Mouse (Mus musculus) liver, adult 2 months (tissue): ENCODE results near the gene Noct. TPM values are rescaled to one million over a fixed set of nuclear protein-coding genes. Genes with fewer than 3 reads are reported as not detected.
A peak's percentile ranks its signal among the peaks of the same experiment; 100 is the strongest.
"Not testable (repeated sequence)": the region's sequence is repeated elsewhere in the genome, so short reads cannot be mapped to it uniquely, and the experiment has no call there.

ENCODE experiments used
- DNase-seq: peaks from one replicate; pipeline ENCODE4 v3.0.0-alpha.2; 2011; ENCODE audit warnings: low read depth, low spot score; ENCODE audit errors: extremely low read depth
- H3K27ac ChIP-seq: fragments of 200-500 bp; replicated peaks from 2 replicates; pipeline ENCODE4 v1.5.1; 2012; ENCODE audit warnings: low read depth, mild to moderate bottlenecking, control low read depth, inconsistent platforms, low read length; ENCODE audit not compliant: insufficient read depth
- H3K27me3 ChIP-seq: fragments of 200-500 bp; 2 replicates; pipeline ENCODE4 v1.6.1; 2012; ENCODE audit warnings: mild to moderate bottlenecking, moderate library complexity, low read length, inconsistent platforms; ENCODE audit not compliant: control insufficient read depth, insufficient read depth
- H3K36me3 ChIP-seq: fragments of 200-500 bp; 2 replicates; pipeline ENCODE4 v1.6.1; 2012; ENCODE audit warnings: low read length, inconsistent platforms; ENCODE audit not compliant: control insufficient read depth, insufficient read depth
- H3K4me1 ChIP-seq: fragments of 200-500 bp; 2 replicates; pipeline ENCODE4 v1.6.1; 2011; ENCODE audit warnings: low read length; ENCODE audit not compliant: control insufficient read depth, insufficient read depth
- H3K4me3 ChIP-seq: fragments of 200-500 bp; 2 replicates; pipeline ENCODE4 v1.5.1; 2011; ENCODE audit warnings: low read depth, mild to moderate bottlenecking, control low read depth, low read length, moderate library complexity; ENCODE audit not compliant: insufficient read depth
- H3K79me2 ChIP-seq: fragments of 200-500 bp; 2 replicates; pipeline ENCODE4 v1.6.1; 2012; ENCODE audit warnings: inconsistent platforms, mild to moderate bottlenecking, low read length, moderate library complexity; ENCODE audit not compliant: control insufficient read depth, insufficient read depth
- H3K9ac ChIP-seq: fragments of 200-500 bp; 2 replicates; pipeline ENCODE4 v1.6.1; 2012; ENCODE audit warnings: low read depth, mild to moderate bottlenecking, control low read depth, inconsistent platforms, low read length
- CTCF ChIP-seq: fragments of 200-500 bp; IDR thresholded peaks from 2 replicates; pipeline ENCODE4 v1.5.1; 2011; ENCODE audit warnings: low read depth, low read length, control low read depth
- POLR2A ChIP-seq: fragments of 200-500 bp; IDR thresholded peaks from 2 replicates; pipeline ENCODE4 v1.6.1; 2011; ENCODE audit warnings: low read length, control low read depth; ENCODE audit not compliant: insufficient read depth; ENCODE audit errors: extremely low read depth
- WGBS: fragments of 180-500 bp; shearing (Covaris S2); methylation state at CpG from one replicate; pipeline ENCODE4 v1.1.7; 2018; 5-methylcytosine and 5-hydroxymethylcytosine counted together
- polyA plus RNA-seq: library from polyadenylated mRNA; depleted of rRNA; stranded (reverse); fragments of >200 nt; gene quantifications from 2 replicates; pipeline ENCODE4 v1.2.3, GENCODE M21; 2012; rRNA removed
- total RNA-seq: library from RNA; depleted of rRNA; stranded (reverse); fragments of >200 nt; gene quantifications from 2 replicates; pipeline ENCODE4 v1.2.3, GENCODE M21; 2014; rRNA removed

Gene Noct
- 12.0 and 12.1 TPM in 2 replicates for total RNA-seq
- polyA plus RNA-seq = 9.8 and 12.5 TPM in 2 replicates

DNA sequence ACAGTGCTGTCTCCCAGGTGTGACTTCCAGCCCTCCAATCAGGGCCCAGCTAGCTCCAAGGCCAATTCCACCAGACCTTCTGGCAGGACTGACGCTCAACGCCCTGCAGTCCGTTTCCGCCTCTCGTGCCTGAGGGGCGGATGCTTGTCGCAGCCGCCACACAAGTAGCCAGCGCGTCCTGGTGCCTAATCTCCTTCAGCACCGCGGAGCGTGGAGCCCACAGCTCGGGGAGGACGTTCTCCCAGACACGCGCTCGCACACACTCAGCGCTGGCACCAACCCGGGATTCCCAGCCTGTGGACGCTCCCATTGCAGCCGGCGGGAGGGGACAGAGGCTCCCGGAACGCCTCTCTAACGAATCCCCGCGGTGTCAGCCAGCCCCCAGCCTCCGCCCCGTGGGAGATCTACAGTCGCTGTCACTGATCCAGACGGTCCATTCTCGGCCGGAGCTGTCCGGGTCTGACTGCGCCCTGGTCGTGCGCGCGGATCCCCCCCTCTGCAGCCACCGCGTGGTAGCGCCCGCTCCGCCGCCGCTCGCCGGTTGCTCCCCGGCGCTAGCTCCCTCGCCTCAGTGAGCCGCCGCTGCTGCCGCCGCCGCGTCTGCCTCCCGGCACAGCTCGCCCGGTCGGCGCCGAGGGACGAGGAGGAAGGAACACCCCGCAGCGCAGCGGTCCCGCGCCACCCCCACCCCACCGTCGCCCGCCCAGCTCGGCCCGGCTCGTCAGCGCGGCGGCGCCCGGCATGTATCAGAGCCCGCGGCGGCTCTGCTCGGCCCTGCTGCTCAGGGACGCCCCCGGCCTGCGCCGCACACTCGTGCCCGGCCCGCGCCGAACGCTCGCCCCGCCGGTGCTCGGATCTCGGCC is at the start of gene Noct:
Noct (plus strand) TSS at position 85 of the 863 bp plus-strand sequence.
- Histone ChIP-seq H3K79me2 (peaks cover 18% of the 10 kb centered on the region; the same call in 1 of the 2 replicates), H3K36me3 (no peaks in the 10 kb centered on the region), H3K9ac (peak within 1 kb of the TSS; percentile 100), H3K4me3 (peak within 1 kb of the TSS; percentile 59), H3K4me1 (peaks cover 14% of the 10 kb centered on the region; the same call in 1 of the 2 replicates), H3K27ac (peak within 1 kb of the TSS; percentile 94), H3K27me3 (no peaks in the 10 kb centered on the region)
- WGBS = under 1% methylated on average over 100 of the region's 100 CpGs
- peak; percentile 89 for DNase-seq
- peak; percentile 89 for TF ChIP-seq POLR2A
- TF ChIP-seq CTCF = no peak

DNA sequence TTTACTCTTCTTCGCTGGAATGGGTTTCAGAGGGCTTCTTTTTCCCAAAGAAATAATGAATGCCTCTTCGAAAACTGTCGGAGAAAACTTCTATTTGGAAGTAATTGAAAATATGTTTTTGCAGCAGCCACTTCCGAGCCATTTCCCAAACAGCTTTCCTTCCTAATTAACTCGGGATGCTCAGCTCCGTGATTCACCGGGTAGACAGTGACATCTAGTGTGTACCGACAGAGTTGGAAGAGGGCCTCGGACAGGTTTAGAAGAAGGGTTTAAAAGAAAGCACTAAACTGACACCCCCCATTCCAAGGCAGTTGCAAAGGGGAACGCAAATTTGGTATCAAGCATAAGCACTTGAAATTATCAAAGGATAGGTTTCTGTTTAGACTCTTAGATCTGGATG is 46.1 kb upstream of the Noct start:
- DNase-seq = no peak
- no peak overlapping the region for H3K27ac ChIP-seq
- TF ChIP-seq CTCF (no peak), POLR2A (no peak)
- no peaks in the 10 kb centered on the region for H3K4me1 ChIP-seq
- no peak overlapping the region for H3K9ac ChIP-seq
- H3K36me3 ChIP-seq = no peaks in the 10 kb centered on the region
- no peaks in the 10 kb centered on the region for H3K79me2 ChIP-seq
- no peak overlapping the region for H3K4me3 ChIP-seq
- no peaks in the 10 kb centered on the region for H3K27me3 ChIP-seq
- WGBS = 64% methylated on average over 10 of the region's 10 CpGs

DNA sequence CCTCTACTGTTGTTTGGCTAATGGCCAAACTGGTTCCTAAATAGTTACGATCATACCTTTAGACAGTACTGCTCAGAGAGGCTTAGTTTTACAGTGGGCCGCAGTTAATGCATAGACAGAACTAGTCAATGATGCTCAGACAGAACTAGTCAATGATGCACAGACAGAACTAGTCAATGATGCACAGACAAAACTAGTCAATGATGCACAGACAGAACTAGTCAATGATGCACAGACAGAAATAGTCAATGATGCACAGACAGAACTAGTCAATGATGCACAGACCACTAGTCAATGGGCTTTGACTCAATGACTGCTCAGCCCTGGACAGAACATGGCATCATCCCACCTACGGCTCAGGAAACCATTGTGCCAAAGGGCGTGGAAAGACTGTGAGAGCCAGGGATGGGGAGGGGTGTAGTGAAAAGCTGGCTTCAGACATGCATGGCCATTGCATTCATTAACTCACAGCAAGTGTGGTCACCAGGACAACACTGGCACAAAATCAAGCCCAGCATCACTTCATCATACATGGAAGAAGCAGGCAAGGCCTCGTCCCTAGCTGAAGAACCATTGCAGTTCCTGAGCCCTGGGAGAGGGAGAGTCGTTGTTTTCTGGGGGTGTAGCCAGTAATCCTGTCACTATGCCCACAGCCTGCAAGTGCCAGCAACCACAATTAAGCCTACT is 44.6 kb upstream of the Noct start:
- 90% methylated on average over 6 of the region's 6 CpGs for WGBS
- no peak for DNase-seq
- Histone ChIP-seq H3K79me2 (no peaks in the 10 kb centered on the region), H3K27me3 (no peaks in the 10 kb centered on the region), H3K4me1 (no peaks in the 10 kb centered on the region), H3K36me3 (no peaks in the 10 kb centered on the region), H3K27ac (no peak overlapping the region), H3K9ac (no peak overlapping the region), H3K4me3 (no peak overlapping the region)
- no peak for TF ChIP-seq POLR2A
- no peak for TF ChIP-seq CTCF

DNA sequence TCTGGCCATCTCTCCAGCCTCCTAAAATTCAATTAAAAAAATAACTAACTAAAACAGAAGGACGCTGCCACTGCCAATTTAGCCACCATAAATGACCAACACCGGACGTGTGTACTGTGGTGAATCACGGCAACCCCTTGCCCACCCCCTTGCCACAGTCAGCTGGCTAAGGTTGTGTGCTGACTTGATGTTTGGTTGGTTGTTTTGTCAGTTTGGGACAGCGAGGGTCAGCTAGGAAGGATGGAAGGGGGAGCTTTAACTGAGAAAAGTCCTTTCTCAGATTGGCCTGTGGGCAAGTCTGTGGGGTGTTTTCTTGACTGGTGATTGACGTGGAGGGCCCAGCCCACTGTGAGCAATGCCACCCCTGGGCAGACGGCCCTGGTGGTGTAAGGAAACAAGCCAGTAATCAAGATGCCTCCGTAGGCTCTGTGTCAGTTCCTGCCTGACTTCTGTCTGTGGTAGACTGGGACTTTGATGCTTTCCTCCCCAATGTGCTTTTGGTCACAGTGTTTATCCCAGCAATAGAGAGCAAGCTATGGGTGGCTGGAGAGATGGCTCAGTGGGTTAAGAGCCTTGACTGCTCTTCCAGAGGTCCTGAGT is 43.8 kb upstream of the Noct start:
- WGBS = 91% methylated on average over 8 of the region's 8 CpGs
- no peaks in the 10 kb centered on the region for H3K36me3 ChIP-seq
- no peak overlapping the region for H3K4me3 ChIP-seq
- TF ChIP-seq POLR2A (no peak), CTCF (no peak)
- no peak for DNase-seq
- H3K79me2 ChIP-seq = no peaks in the 10 kb centered on the region
- H3K27ac ChIP-seq = no peak overlapping the region
- peaks cover 2% of the 10 kb centered on the region; the same call in 1 of the 2 replicates for H3K4me1 ChIP-seq
- H3K27me3 ChIP-seq = no peaks in the 10 kb centered on the region
- H3K9ac ChIP-seq = no peak overlapping the region

DNA sequence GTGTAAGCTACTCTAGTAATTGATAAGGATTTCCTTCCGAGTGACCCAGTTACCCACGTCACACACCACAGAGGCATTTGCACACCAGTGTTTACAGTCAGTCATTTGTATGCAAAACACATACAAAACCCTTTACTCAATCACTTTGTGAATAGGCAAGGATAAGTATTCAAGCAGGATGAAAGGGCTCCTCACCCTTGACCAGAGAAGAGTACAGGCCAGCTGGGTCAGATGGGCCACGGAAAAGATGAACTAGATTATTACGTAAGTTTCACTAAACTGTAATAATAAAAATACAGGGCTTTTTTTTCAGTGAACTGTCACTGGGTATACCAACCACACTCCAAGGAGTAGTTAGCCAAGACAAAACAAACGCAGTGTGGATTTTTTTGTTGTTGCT is 41.8 kb upstream of the Noct start:
- peaks cover 7% of the 10 kb centered on the region for H3K4me1 ChIP-seq
- H3K27me3 ChIP-seq = no peaks in the 10 kb centered on the region
- TF ChIP-seq CTCF (no peak), POLR2A (no peak)
- H3K27ac ChIP-seq = no peak overlapping the region
- peak; percentile 74 for DNase-seq
- no peaks in the 10 kb centered on the region for H3K79me2 ChIP-seq
- no peak overlapping the region for H3K9ac ChIP-seq
- H3K4me3 ChIP-seq = no peak overlapping the region
- 52% methylated on average over 5 of the region's 5 CpGs for WGBS
- H3K36me3 ChIP-seq = no peaks in the 10 kb centered on the region

DNA sequence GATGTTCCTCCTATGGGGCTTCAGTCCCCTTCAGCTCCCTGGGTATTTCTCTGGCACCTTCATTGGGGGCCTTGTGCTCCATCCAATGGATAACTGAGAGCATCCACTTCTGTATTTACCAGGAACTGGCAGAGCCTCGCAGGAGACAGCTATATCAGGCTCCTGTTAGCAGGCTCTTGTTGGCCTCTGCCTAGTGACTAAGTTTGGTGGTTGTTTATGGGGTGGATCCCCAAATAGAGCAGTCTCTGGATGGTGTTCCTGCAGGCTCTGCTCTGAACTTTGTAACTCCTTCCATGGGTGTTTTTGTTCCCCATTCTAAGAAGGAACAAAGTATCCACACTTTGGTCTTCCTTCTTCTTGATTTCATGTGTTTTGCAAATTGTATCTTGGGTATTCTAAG is 40.7 kb upstream of the Noct start:
- H3K36me3 ChIP-seq, H3K79me2 ChIP-seq, H3K4me3 ChIP-seq, H3K27ac ChIP-seq, H3K4me1 ChIP-seq, H3K27me3 ChIP-seq, H3K9ac ChIP-seq: not testable (repeated sequence)
- DNase-seq = peak; percentile 29
- WGBS = 75% methylated on average over 1 of the region's 1 CpGs

DNA sequence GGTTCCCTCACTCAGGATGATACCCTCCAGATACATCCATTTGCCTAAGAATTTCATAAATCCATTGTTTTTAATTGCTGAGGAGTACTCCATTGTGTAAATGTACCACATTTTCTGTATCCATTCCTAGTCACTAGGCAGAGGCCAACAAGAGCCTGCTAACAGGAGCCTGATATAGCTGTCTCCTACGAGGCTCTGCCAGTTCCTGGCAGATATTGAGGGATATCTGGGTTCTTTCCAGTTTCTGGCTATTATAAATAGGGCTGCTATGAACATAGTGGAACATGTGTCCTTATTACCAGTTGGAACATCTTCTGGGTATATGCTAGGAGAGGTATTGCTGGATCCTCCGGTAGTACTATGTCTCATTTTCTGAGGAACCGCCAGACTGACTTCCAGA is 40.3 kb upstream of the Noct start:
- WGBS = 65% methylated on average over 3 of the region's 3 CpGs

More for the DNA sequence above, 40.3 kb upstream of the Noct start:
- not testable (repeated sequence) for DNase-seq, H3K79me2 ChIP-seq, H3K27me3 ChIP-seq, H3K9ac ChIP-seq, H3K27ac ChIP-seq, H3K4me1 ChIP-seq, H3K36me3 ChIP-seq, H3K4me3 ChIP-seq
